Mouse (Mus musculus) forebrain, embryonic 10.5 days (tissue): ENCODE data around the gene Btk. TPM values are rescaled to one million over a fixed set of nuclear protein-coding genes. Genes with fewer than 3 reads are reported as not detected.

Source experiments
- DNase-seq: peaks from one replicate; pipeline ENCODE4 v3.0.0-alpha.2; 2017; ENCODE audit warnings: low spot score; ENCODE audit errors: extremely low spot score
- H3K27ac ChIP-seq: fragments of 300-500 bp; sonication (generic); 2 replicates; pipeline ENCODE4 v1.5.1; 2016; ENCODE audit warnings: mild to moderate bottlenecking
- H3K27me3 ChIP-seq: fragments of 300-500 bp; sonication (generic); 2 replicates; pipeline ENCODE4 v1.6.1; 2016; ENCODE audit warnings: mild to moderate bottlenecking; ENCODE audit not compliant: poor library complexity, severe bottlenecking
- H3K36me3 ChIP-seq: fragments of 300-500 bp; sonication (generic); replicated peaks from 2 replicates; pipeline ENCODE4 v1.6.1; 2016; ENCODE audit warnings: mild to moderate bottlenecking, moderate library complexity
- H3K4me1 ChIP-seq: fragments of 300-500 bp; sonication (generic); 2 replicates; pipeline ENCODE4 v1.6.1; 2016
- H3K4me3 ChIP-seq: fragments of 300-500 bp; sonication (generic); 2 replicates; pipeline ENCODE4 v1.5.1; 2016; ENCODE audit warnings: mild to moderate bottlenecking, moderate library complexity
- H3K9me3 ChIP-seq: fragments of 300-500 bp; sonication (generic); 2 replicates; pipeline ENCODE4 v1.6.1; 2016; ENCODE audit warnings: mild to moderate bottlenecking, moderate library complexity
- WGBS: fragments of 180-500 bp; shearing (Covaris S2); methylation state at CpG from one replicate; pipeline ENCODE4 v1.1.7; 2016; 5-methylcytosine and 5-hydroxymethylcytosine counted together
- polyA plus RNA-seq: library from polyadenylated mRNA; unstranded; fragments of >200 nt; fragmentation: Nextera tagmentation; extraction: Ambion mirVana; gene quantifications from 2 replicates; pipeline ENCODE4 v1.2.1, GENCODE M21; 2016

Btk gene
- polyA plus RNA-seq, 1 experiment from 2014 or later = 0.81 TPM

- peaks cover 21% of the 10 kb centered on the region for H3K4me1 ChIP-seq
- peaks cover 13% of the 10 kb centered on the region for H3K36me3 ChIP-seq
- 17% methylated on average over 33 of the region's 33 CpGs for WGBS
- peak within 1 kb of the TSS; percentile 93 for H3K27ac ChIP-seq
- peaks cover 16% of the 10 kb centered on the region for H3K27me3 ChIP-seq
- peak within 1 kb of the TSS; percentile 63 for H3K4me3 ChIP-seq
- peak; percentile 88 for DNase-seq
- no peaks in the 10 kb centered on the region for H3K9me3 ChIP-seq
Observed at GRCm38 (mm10) chrX:134600659-134601379, 17.4 kb upstream of the Btk start, which contains the start of the genes Gla and Hnrnph2. Gla (minus strand) TSS chrX:134601125. Hnrnph2 (plus strand) TSS chrX:134601179.

- Histone ChIP-seq H3K36me3 (peaks cover 9% of the 10 kb centered on the region), H3K9me3 (no peaks in the 10 kb centered on the region), H3K4me3 (peak overlapping the region; percentile 63), H3K4me1 (peaks cover 21% of the 10 kb centered on the region), H3K27ac (peak overlapping the region; percentile 93), H3K27me3 (peaks cover 16% of the 10 kb centered on the region)
- no peak for DNase-seq
- 30% methylated on average over 10 of the region's 10 CpGs for WGBS
Observed at GRCm38 (mm10) chrX:134599922-134600565, 16.7 kb upstream of the Btk start.

- Histone ChIP-seq H3K9me3 (no peaks in the 10 kb centered on the region), H3K4me3 (no peak overlapping the region), H3K27ac (no peak overlapping the region), H3K27me3 (peaks cover 15% of the 10 kb centered on the region; the same call in 1 of the 2 replicates), H3K4me1 (peaks cover 8% of the 10 kb centered on the region), H3K36me3 (peaks cover 50% of the 10 kb centered on the region)
- DNase-seq = no peak
- 70% methylated on average over 5 of the region's 5 CpGs for WGBS
Observed at GRCm38 (mm10) chrX:134589836-134590235, 6.5 kb upstream of the Btk start.

GRCm38 (mm10) chrX:134588997-134589396 is 5.6 kb upstream of the Btk start:
- peaks cover 50% of the 10 kb centered on the region for H3K36me3 ChIP-seq
- peaks cover 11% of the 10 kb centered on the region for H3K4me1 ChIP-seq
- H3K27me3 ChIP-seq = peaks cover 15% of the 10 kb centered on the region; the same call in 1 of the 2 replicates
- H3K27ac ChIP-seq = no peak overlapping the region
- WGBS = 90% methylated on average over 3 of the region's 3 CpGs
- no peak overlapping the region for H3K4me3 ChIP-seq
- no peak for DNase-seq
- H3K9me3 ChIP-seq = no peaks in the 10 kb centered on the region

GRCm38 (mm10) chrX:134588261-134588660 is 4.9 kb upstream of the Btk start:
- Histone ChIP-seq H3K4me3 (no peak overlapping the region), H3K9me3 (no peaks in the 10 kb centered on the region), H3K27me3 (peaks cover 15% of the 10 kb centered on the region; the same call in 1 of the 2 replicates), H3K36me3 (peaks cover 50% of the 10 kb centered on the region), H3K4me1 (peaks cover 11% of the 10 kb centered on the region), H3K27ac (no peak overlapping the region)
- DNase-seq = no peak
- WGBS = 92% methylated on average over 4 of the region's 4 CpGs

- Histone ChIP-seq H3K27ac (peak overlapping the region; percentile 90), H3K9me3 (no peaks in the 10 kb centered on the region), H3K36me3 (peaks cover 41% of the 10 kb centered on the region), H3K4me3 (peak overlapping the region; percentile 64), H3K27me3 (peaks cover 23% of the 10 kb centered on the region), H3K4me1 (peaks cover 11% of the 10 kb centered on the region)
- 34% methylated on average over 8 of the region's 8 CpGs for WGBS
- no peak for DNase-seq
Observed at GRCm38 (mm10) chrX:134586447-134586846, 3.1 kb upstream of the Btk start.

- peak; percentile 85 for DNase-seq
- WGBS = 17% methylated on average over 45 of the region's 45 CpGs
- Histone ChIP-seq H3K4me1 (peaks cover 11% of the 10 kb centered on the region), H3K9me3 (no peaks in the 10 kb centered on the region), H3K27me3 (peaks cover 25% of the 10 kb centered on the region), H3K36me3 (peaks cover 33% of the 10 kb centered on the region), H3K27ac (peak within 1 kb of the TSS; percentile 90), H3K4me3 (peak within 1 kb of the TSS; percentile 64)
Observed at GRCm38 (mm10) chrX:134585103-134586002, 2.0 kb upstream of the Btk start, which contains the start of gene Rpl36a. Rpl36a (plus strand) TSS chrX:134585654.

- peaks cover 3% of the 10 kb centered on the region; the same call in 1 of the 2 replicates for H3K36me3 ChIP-seq
- H3K4me3 ChIP-seq = no peak overlapping the region
- WGBS = 86% methylated on average over 11 of the region's 11 CpGs
- peaks cover 21% of the 10 kb centered on the region for H3K27me3 ChIP-seq
- peaks cover 11% of the 10 kb centered on the region for H3K4me1 ChIP-seq
- no peak for DNase-seq
- H3K27ac ChIP-seq = no peak overlapping the region
- no peaks in the 10 kb centered on the region for H3K9me3 ChIP-seq
Observed at GRCm38 (mm10) chrX:134582270-134582669, 1.1 kb downstream of the Btk start.

GRCm38 (mm10) chrX:134580528-134581305 is 2.7 kb downstream of the Btk start:
- Histone ChIP-seq H3K9me3 (no peaks in the 10 kb centered on the region), H3K27me3 (peaks cover 21% of the 10 kb centered on the region), H3K27ac (no peak overlapping the region), H3K4me3 (no peak overlapping the region), H3K4me1 (peaks cover 4% of the 10 kb centered on the region; the same call in 1 of the 2 replicates), H3K36me3 (no peaks in the 10 kb centered on the region)
- WGBS = 85% methylated on average over 14 of the region's 14 CpGs
- no peak for DNase-seq

GRCm38 (mm10) chrX:134577896-134578295 is 5.5 kb downstream of the Btk start:
- H3K4me1 ChIP-seq = no peaks in the 10 kb centered on the region
- H3K9me3 ChIP-seq = no peaks in the 10 kb centered on the region
- H3K27ac ChIP-seq = no peak overlapping the region
- H3K27me3 ChIP-seq = peaks cover 12% of the 10 kb centered on the region
- no peak for DNase-seq
- H3K4me3 ChIP-seq = no peak overlapping the region
- no peaks in the 10 kb centered on the region for H3K36me3 ChIP-seq
- WGBS = 89% methylated on average over 4 of the region's 4 CpGs

GRCm38 (mm10) chrX:134566536-134567222 is 16.7 kb downstream of the Btk start:
- Histone ChIP-seq H3K27ac (no peak overlapping the region), H3K27me3 (peaks cover 20% of the 10 kb centered on the region; the same call in 1 of the 2 replicates), H3K4me3 (no peak overlapping the region), H3K36me3 (no peaks in the 10 kb centered on the region), H3K9me3 (no peaks in the 10 kb centered on the region), H3K4me1 (no peaks in the 10 kb centered on the region)
- 93% methylated on average over 8 of the region's 8 CpGs for WGBS
- DNase-seq = no peak
